Mouse (Mus musculus): ENCODE measurements around the gene Ndufs7.

Ndufs7 gene

DNA sequence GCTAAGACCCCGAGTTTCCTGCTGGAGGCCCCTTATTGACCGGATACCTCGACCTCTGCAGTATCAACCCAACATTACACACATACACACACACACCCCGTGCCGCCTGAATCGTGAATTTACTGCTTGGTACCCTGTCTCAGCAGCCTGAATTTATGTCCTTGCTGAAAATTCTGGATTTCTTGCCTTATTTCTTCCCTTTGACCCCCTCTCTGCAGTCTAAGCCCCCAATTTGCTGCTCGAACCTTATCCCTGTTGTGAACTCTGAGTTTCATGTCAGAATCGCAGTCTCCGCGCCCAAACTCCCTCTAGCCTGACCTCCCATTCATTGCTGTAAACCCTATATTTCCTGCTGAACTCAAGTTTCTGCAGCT is 21.8 kb upstream of the Ndufs7 start:
- POLR2A ChIA-PET = interaction anchor here (0.9 to 2.1 kb wide), 11 partner anchors 12 to 67 kb away, joined by 3 to 21 read pairs (median 7); partner anchors contain the start of genes 1600002K03Rik (in 1 of the 4), Dazap1 (in 1 of the 4), Efna2 (in 1 of the 4) and Gamt (in 1 of the 4)
- CTCF ChIA-PET = interaction anchor here in 3 of 4 experiments (0.6 to 1.6 kb wide), 7 partner anchors 8 to 78 kb away, joined by 4 to 15 read pairs (median 7); no protein-coding TSS in a partner anchor

DNA sequence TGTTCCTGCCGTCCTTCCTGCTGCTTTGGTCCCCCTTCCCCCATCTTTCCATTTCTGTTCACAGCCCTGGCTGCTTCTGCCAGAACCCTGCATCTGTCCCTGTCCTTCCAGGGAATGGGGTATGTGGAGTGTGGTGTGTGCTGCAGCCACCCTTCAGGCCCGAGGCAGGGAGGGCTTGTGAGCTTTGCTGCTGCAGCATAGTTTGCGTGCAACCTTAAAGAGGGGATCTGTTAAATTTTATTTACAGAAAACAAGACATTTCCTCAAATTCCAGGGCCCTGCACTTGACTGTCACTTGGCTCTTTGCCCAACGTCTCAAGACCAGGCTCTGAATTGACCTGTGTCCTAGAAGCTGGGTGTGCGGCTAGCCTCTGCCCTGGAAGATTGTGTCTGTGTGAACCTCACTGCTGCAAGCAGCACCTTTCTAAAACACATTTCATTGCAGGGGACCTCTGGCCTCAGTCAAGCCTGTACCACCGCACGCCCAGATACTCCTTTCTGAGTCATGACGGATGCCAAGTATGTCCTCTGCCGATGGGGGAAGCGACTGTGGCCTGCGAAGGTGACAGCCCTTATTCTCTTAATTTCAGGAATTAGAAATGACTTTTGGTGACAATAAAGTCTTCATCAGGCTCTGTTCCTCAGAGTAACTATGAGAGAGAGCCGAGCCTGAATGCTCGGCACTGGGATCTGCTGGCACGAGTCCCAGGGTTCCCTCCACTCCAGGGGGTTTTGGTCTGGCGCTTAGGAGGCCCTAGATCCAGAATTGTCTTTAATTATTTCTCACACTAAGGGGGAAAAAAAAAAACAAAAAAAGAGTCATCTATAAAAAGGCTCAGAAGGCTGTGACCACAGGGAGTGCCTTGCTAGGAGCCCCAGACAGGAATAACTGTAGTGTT is 20.8 kb upstream of the Ndufs7 start:
- CTCF ChIA-PET = interaction anchor here in 1 of 4 experiments (0.7 kb wide), 1 partner anchor 40 kb away, joined by 3 read pairs; no protein-coding TSS in a partner anchor
- POLR2A ChIA-PET = interaction anchor here in 2 of 4 experiments (0.7 to 1.5 kb wide), 3 partner anchors 13 to 514 kb away, joined by 3 to 4 read pairs (median 3); partner anchors contain the start of gene Ap3d1 (in 1 of the 2)

DNA sequence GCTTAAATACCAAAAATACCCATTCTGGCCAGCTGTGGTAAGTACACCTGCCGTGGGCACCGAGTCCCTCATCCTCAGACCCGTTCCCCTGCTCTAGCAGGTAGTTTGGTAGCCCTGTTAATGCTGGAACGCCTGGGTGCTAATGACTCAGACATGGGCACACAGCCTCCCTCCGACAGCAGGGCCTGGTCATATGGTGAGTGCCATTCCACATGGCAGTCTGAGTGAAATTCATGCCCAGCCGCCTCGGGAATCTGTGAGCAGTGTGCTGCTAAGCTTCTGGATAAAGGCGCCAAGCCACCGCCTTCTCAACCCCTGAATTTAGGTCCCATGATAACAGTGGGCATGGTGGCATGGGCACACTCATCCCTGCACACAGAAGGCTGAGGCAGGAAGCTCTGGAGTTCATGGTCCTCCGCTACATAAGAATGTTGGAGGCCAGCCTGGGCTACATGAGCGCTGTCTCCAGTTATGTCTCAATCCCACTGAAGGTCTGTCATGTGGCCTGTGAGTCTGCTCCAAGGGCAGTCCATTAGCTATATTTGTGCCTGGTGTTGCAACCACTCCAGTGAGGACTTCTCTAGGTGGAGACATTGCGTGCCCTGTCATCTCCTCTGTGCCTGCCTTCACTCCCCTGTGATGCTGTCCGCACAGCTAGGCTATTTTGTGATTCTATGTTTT is 12.6 kb upstream of the Ndufs7 start:
- CTCF ChIA-PET = interaction anchor here in 2 of 4 experiments (1.4 to 2.2 kb wide), 2 partner anchors 9 to 10 kb away, joined by 4 to 9 read pairs; partner anchors contain the start of gene Mum1 (in 1 of the 2)
- POLR2A ChIA-PET = interaction anchor here in 2 of 4 experiments (1.1 to 3.0 kb wide), 6 partner anchors 10 to 69 kb away, joined by 3 to 13 read pairs (median 4); partner anchors contain the start of genes Mum1 (in 2 of the 2), Dazap1 (in 1 of the 2), Gamt (in 1 of the 2) and Ndufs7 (in 1 of the 2)

DNA sequence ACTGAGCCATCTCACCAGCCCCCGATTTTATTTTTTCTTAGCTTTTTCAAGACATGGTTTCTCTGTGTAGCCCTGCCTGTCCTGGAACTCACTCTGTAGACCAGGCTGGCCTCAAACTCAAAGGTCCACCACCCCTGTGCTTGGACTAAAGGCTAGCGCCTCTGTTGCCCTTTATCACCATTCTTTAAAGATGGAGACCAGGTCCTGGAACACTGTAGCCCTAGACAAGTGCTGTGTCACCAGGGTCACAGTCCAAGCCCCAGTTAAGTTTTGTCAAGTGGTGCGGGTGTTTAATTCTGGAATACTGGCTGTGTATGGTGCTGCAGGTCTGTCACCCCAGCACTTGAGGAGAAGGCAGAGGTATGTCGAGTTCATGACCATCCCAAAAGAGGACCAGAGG is 11.9 kb upstream of the Ndufs7 start:
- CTCF ChIA-PET = no interaction called here
- POLR2A ChIA-PET = interaction anchor here in 2 of 4 experiments (0.8 to 3.0 kb wide), 6 partner anchors 11 to 69 kb away, joined by 3 to 13 read pairs (median 4); partner anchors contain the start of genes Mum1 (in 2 of the 2), Dazap1 (in 1 of the 2) and Gamt (in 1 of the 2)

DNA sequence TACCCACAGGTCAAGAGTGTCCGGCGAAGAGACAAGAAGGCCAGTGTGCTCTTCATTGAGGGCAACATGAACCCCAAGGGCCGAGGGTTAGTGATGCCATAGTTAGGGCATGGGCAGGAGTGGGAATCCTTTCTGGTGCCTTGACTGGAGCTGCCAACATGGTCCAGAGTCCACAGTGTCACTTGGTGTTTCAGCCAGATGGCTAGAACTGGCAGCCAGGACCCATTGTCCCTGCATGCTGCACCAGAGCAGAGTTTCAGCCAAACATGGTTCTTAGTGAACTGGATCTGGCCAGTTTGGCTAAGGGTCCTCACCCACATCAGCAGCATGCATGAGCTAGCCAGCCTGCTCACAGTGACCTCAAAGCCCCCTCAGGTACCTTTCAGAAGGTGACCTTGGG is 10.6 kb upstream of the Ndufs7 start:
- CTCF ChIA-PET = no interaction called here
- POLR2A ChIA-PET = interaction anchor here in 3 of 4 experiments (0.5 to 1.5 kb wide), 7 partner anchors 12 to 71 kb away, joined by 3 to 5 read pairs (median 3); partner anchors contain the start of gene Mum1 (in 1 of the 3)

DNA sequence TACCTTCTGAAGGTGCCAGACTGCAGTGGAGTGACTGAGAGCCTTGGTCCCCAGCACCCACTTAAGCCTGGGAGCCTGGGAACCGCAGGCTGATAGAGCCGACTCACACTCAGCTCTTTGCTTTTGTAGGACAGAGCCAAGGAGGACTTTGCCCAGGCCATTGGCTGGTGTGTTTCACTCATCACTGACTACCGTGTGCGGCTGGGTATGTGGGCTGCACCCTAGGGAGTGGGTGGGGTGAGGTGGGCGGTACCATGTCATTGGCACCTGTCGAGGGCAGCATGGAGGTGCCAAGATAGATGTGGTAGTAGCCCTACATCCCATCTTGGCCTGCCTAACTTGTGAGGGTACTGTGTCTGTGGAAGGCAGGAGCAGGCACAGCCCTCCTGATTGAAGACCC is 9.1 kb upstream of the Ndufs7 start:
- ChIA-PET CTCF (interaction anchor here in 2 of 4 experiments (0.5 to 1.7 kb wide), 2 partner anchors 14 kb away, joined by 5 to 6 read pairs; partner anchors contain the start of gene Mum1 (in 2 of the 2)), POLR2A (interaction anchor here in 3 of 4 experiments (0.9 to 2.6 kb wide), 8 partner anchors 14 to 57 kb away, joined by 3 to 13 read pairs (median 4); partner anchors contain the start of gene Mum1 (in 2 of the 3))

DNA sequence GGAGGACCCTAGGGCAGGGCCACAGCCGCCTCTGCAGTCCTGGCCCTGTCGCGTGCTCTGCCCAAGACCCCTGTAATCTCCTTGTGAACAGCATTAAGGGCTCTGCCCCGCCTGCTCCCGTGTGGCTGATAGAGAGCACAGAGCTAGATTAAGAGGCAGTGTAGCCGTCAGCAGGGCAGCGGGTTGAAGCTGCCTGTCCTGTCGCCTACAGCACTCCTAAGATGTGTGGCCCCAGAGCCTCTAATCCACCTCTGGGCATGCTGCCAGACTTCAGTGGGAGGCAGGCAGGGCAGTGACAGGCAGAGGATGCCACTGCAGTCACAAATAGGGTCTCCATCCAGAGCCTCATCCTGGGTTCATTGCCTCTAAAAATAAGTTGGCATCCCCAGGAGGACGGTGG is 6.8 kb upstream of the Ndufs7 start:
- CTCF ChIA-PET = interaction anchor here in 2 of 4 experiments (0.5 to 2.5 kb wide), 5 partner anchors 16 to 67 kb away, joined by 3 to 8 read pairs (median 6); partner anchors contain the start of gene Mum1 (in 1 of the 2)
- POLR2A ChIA-PET = interaction anchor here in 3 of 4 experiments (0.5 to 4.2 kb wide), 15 partner anchors 10 to 501 kb away, joined by 3 to 16 read pairs (median 4); partner anchors contain the start of genes Mum1 (in 2 of the 3), Dazap1 (in 1 of the 3), Gamt (in 1 of the 3) and Ptbp1 (in 1 of the 3)

DNA sequence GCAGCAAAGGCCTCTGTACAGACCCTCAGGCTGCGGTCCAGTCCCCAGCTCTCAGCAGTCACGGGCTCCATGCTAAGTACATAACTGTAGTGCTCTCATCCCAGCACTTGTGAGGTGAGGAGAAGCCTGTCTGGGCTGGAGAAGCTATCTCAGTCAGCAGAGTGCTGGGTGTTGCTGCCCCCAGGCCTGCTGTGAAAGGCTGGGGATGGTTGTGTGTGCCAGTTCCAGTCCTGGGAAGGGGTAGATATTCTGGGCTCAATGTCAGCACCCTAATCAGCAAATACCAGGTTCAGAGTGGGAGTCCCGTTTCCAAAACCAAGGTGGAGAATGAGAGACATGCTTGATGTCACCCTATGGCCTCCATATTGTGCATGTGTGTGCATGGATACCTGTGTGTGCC is 6.3 kb upstream of the Ndufs7 start:
- POLR2A ChIA-PET = interaction anchor here in 2 of 4 experiments (0.5 to 4.2 kb wide), 8 partner anchors 11 to 388 kb away, joined by 3 to 16 read pairs (median 4); partner anchors contain the start of genes Mum1 (in 1 of the 2) and Ptbp1 (in 1 of the 2)
- CTCF ChIA-PET = interaction anchor here in 3 of 4 experiments (0.5 to 3.3 kb wide), 6 partner anchors 17 to 67 kb away, joined by 3 to 37 read pairs (median 7); partner anchors contain the start of gene Mum1 (in 1 of the 3)

DNA sequence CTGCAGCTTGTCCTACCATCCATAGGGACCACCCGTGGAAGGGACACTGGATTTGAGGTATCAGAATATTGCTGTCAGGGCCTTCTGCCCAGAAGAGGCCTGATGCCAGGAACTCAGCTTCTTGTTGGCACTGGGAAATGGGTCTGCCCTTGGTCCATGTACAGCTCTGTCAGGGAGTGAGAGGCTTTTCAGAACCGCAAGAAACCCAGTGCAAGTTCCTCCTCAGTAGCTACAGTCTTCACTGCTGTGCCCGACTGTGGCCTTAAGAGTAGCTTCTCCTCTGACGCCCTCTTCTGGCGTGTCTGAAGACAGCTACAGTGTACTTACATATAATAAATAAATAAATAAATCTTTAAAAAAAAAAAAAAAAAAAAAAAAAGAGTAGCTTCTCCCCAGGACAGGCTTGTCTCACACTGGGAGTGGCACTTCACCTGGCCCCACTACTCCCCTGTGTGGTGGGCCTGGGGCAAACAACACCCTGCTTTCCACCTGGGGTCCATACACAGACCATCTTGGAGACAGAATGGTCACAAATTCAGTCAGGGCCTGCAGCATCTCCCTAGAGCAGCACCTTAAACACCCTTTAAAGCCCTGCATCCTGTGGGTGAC is 4.0 kb upstream of the Ndufs7 start:
- CTCF ChIA-PET = interaction anchor here (0.5 to 3.3 kb wide), 63 partner anchors 10 to 571 kb away, joined by 3 to 53 read pairs (median 5); partner anchors contain the start of genes Mum1 (in 3 of the 4), Efna2 (in 2 of the 4), 1600002K03Rik (in 1 of the 4) and Wdr18 (in 1 of the 4)

DNA sequence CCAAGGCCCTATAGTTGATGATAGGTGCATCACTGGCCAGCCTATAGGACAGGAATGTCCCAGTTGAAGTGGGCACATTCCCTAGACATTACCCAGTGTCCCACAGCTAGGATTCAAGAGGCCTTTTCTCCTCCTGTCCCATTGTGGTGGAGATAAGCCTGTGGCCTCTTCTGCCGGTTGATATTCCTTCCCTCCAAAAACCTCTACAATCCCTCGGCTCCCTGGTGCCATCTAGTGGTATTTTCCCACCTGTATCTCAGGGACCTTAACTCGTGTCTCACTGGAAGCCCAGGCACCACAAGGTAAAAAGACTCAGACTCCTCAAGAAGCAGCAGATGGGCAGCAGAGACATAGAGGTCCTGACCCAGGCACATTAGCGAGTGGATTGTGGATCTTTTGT is 3.3 kb upstream of the Ndufs7 start:
- POLR2A ChIA-PET = interaction anchor here (0.7 to 2.8 kb wide), 17 partner anchors 11 to 286 kb away, joined by 3 to 20 read pairs (median 5); partner anchors contain the start of genes Rps15 (in 3 of the 4), 1600002K03Rik (in 1 of the 4), Cirbp (in 1 of the 4) and Mum1 (in 1 of the 4)
- CTCF ChIA-PET = interaction anchor here (0.6 to 3.3 kb wide), 27 partner anchors 10 to 947 kb away, joined by 3 to 53 read pairs (median 6); partner anchors contain the start of genes Efna2 (in 2 of the 4) and Mum1 (in 2 of the 4)

More for the DNA sequence above, 4.0 kb upstream of the Ndufs7 start:
- POLR2A ChIA-PET = interaction anchor here (0.5 to 4.2 kb wide), 28 partner anchors 12 to 665 kb away, joined by 3 to 20 read pairs (median 4); partner anchors contain the start of genes Mum1 (in 3 of the 4), Rps15 (in 3 of the 4), 1600002K03Rik (in 1 of the 4) and Cirbp (in 1 of the 4)

DNA sequence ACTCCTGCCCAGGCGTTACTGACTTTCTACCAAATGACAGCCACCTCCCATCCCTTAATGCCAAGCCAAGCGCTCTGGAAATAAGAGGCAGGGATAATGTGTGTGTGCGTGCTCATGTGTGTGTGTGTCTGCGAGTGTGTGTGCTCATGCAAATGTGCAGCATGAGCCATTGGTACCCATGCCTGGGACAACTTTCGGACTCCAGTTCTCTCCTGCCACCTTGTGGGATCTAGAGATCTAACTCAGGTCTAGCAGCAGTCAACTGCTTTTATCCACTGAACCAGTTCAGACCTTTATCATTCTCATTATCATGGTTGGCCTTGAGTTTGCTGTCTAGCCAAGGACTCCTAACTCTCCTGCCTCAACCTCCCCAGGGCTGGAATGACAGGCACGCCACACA is 1.1 kb upstream of the Ndufs7 start:
- POLR2A ChIA-PET = interaction anchor here in 3 of 4 experiments (0.6 to 1.5 kb wide), 4 partner anchors 9 to 80 kb away, joined by 3 to 6 read pairs (median 6); no protein-coding TSS in a partner anchor

DNA sequence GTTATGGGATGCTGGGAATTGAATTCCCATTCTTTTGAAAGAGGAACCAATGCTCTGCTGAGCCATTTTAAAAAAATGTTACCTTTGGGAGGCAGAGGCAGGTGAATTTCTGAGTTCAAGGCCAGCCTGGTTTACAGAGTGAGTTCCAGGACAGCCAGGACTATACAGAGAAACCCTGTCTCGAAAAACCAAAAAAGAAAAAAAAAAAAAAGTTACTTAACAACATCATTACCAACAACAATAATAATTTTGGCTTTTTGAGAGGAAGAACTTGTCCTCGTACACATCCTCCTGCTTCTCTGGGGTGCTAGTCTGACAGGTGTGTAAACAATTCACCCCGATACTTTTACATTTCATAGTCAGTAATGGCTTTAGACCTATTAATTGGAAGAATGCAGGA is 484 bp upstream of the Ndufs7 start:
- ChIA-PET POLR2A (interaction anchor here in 3 of 4 experiments (0.5 to 4.0 kb wide), 29 partner anchors 11 to 468 kb away, joined by 3 to 39 read pairs (median 3); partner anchors contain the start of genes 1600002K03Rik (in 3 of the 3), Dazap1 (in 2 of the 3), Gamt (in 2 of the 3) and Mum1 (in 2 of the 3)), CTCF (interaction anchor here in 2 of 4 experiments (0.7 to 1.5 kb wide), 4 partner anchors 12 to 74 kb away, joined by 3 to 5 read pairs (median 3); partner anchors contain the start of gene Mum1 (in 1 of the 2))

More for the DNA sequence above, 1.1 kb upstream of the Ndufs7 start:
- CTCF ChIA-PET = interaction anchor here in 3 of 4 experiments (0.8 to 1.7 kb wide), 4 partner anchors 72 to 128 kb away, joined by 3 to 12 read pairs (median 4); no protein-coding TSS in a partner anchor

DNA sequence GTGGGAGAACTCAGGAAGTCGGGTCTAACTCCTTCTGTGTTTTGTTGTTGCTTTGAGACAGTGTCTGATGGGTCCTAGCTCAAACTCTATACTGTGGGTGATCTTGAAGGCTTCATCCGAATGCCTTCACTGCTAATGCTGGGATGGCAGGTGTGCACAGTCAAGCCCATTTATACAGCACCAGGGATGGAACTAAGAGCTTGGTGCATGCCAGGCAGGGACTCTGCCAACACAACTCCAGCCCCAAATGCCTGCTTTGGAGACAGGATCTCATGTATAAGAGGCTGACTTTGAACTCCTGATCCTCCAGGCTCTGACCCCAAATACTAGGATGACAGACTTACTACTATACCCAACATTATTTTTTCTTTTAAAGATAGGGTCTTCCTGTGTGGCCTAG is 1.1 kb downstream of the Ndufs7 start:
- POLR2A ChIA-PET = interaction anchor here in 3 of 4 experiments (0.5 to 4.0 kb wide), 11 partner anchors 9 to 82 kb away, joined by 3 to 39 read pairs (median 4); partner anchors contain the start of genes Dazap1 (in 2 of the 3), Gamt (in 2 of the 3), 1600002K03Rik (in 1 of the 3) and Mum1 (in 1 of the 3)
- CTCF ChIA-PET = interaction anchor here in 2 of 4 experiments (0.6 to 1.0 kb wide), 2 partner anchors 33 to 42 kb away, joined by 3 to 5 read pairs; partner anchors contain the start of gene Rps15 (in 1 of the 2)

DNA sequence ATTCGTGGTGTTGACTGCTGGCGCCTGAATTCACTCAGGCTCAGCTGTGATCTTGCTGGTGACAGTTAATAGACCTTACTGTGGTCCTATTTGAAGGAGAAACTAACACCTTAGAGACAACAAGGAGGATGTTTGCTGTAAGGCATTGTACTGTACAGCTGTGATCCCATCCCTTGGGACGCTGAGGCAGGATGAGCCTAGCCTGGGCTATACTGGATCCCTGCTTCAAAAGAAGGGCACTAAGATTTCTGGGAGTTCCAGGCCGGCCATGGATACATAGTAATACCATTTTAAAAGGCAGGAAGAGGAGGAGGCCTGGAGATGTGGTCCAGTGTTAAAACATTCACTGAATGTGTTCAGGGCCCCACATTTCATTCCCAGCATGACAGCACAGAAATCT is 1.7 kb downstream of the Ndufs7 start:
- ChIA-PET CTCF (interaction anchor here in 2 of 4 experiments (0.6 to 1.0 kb wide), 2 partner anchors 33 to 41 kb away, joined by 3 to 5 read pairs; partner anchors contain the start of gene Rps15 (in 1 of the 2)), POLR2A (interaction anchor here in 3 of 4 experiments (0.6 to 4.0 kb wide), 7 partner anchors 9 to 83 kb away, joined by 3 to 39 read pairs (median 4); partner anchors contain the start of genes Dazap1 (in 2 of the 3), Gamt (in 2 of the 3) and Rps15 (in 1 of the 3))

DNA sequence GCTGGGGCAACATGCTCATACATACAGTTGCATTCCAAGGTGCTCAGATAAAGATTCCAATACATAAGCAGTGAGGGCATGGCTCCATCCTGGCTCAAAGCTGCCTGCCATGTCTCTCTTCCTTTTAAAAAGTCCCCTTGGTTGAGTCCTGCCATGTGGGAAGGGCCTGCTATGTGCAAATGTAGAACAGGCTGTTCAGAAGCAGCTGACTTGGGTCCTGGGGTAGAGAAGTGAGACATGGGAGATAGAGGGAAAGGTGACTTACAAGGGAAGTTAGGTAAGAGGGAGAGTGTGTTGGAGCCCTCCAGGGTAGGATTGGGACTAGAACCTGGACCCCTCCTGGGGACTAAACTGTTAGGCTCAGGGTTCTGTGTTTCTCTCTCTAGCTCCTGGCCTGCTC is 3.1 kb downstream of the Ndufs7 start:
- ChIA-PET CTCF (interaction anchor here in 1 of 4 experiments (0.6 kb wide), 1 partner anchor 95 kb away, joined by 4 read pairs; no protein-coding TSS in a partner anchor), POLR2A (interaction anchor here in 3 of 4 experiments (0.6 to 4.0 kb wide), 8 partner anchors 8 to 667 kb away, joined by 3 to 39 read pairs (median 4); partner anchors contain the start of genes Dazap1 (in 2 of the 3), Gamt (in 2 of the 3) and Rps15 (in 1 of the 3))

Measured in embryonic stem cell, embryonic (primary cell).